Mouse (Mus musculus): ENCODE results near the gene Gm47996. TPM values are rescaled to one million over a fixed set of nuclear protein-coding genes. Genes with fewer than 3 reads are reported as not detected.
"Not testable (repeated sequence)": the region's sequence is repeated elsewhere in the genome, so short reads cannot be mapped to it uniquely, and the experiment has no call there.

The Gm47996 gene
- polyA plus RNA-seq, 2 experiments, result 0.06 TPM; not detected in 1

- no peaks in the 10 kb centered on the region for H3K9me3 ChIP-seq (ENCODE audit: control insufficient read depth, low read length)
- TF ChIP-seq POLR2A (IDR thresholded peaks at IDR 0.05; ENCODE audit: borderline replicate concordance, extremely low read depth, insufficient read depth, insufficient read length), result no peak
- no peak overlapping the region for H3K9ac ChIP-seq (ENCODE audit: low read depth, low read length, severe bottlenecking)
- no peaks in the 10 kb centered on the region for H3K4me1 ChIP-seq (ENCODE audit: control insufficient read depth, insufficient read depth, low read length)
- DNase-seq (ENCODE audit: low spot score) (no peak), ATAC-seq (ENCODE audit: low FRiP score, low read depth) (peak; percentile 70; the same call in 1 of the 2 replicates)
- H3K4me3 ChIP-seq (replicated peaks; ENCODE audit: low read length), result peak overlapping the region; percentile 21
- 11% methylated on average over 9 of the region's 10 CpGs for WGBS
- H3K27me3 ChIP-seq (ENCODE audit: control insufficient read depth, insufficient read depth, low read length), result no peaks in the 10 kb centered on the region
- H3K36me3 ChIP-seq (ENCODE audit: control insufficient read depth, insufficient read depth, low read length), result no peaks in the 10 kb centered on the region
- H3K4me2 ChIP-seq (replicated peaks; ENCODE audit: low read depth, low read length, severe bottlenecking), result peak overlapping the region; percentile 45
- H3K27ac ChIP-seq (replicated peaks; ENCODE audit: low read depth, low read length), result no peak overlapping the region
Observed at GRCm38 (mm10) chr1:151177030-151177936, 32.6 kb upstream of the Gm47996 start.

DNA sequence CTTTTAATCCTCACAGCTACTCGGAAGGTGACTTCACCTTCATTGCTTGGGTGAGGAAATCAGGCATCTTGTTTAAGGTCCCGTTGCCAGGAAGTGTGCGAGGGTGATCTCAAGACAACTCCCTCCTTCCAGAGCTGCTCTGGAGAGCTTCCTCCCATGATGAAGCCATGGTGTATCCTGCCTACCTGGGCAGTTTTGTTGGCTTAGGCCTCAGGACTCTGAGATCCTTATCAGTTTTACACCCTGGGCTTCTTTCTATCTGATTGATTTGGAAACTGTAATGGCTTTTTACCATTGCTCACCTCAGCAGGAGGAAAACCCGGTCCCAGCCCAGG, 32.0 kb upstream of the Gm47996 start:
- Histone ChIP-seq H3K9me3 (ENCODE audit: control insufficient read depth, low read length) (no peaks in the 10 kb centered on the region), H3K27me3 (ENCODE audit: control insufficient read depth, insufficient read depth, low read length) (no peaks in the 10 kb centered on the region), H3K9ac (ENCODE audit: low read depth, low read length, severe bottlenecking) (no peak overlapping the region), H3K4me3 (replicated peaks; ENCODE audit: low read length) (peak overlapping the region; percentile 21), H3K4me1 (ENCODE audit: control insufficient read depth, insufficient read depth, low read length) (no peaks in the 10 kb centered on the region), H3K27ac (replicated peaks; ENCODE audit: low read depth, low read length) (no peak overlapping the region), H3K36me3 (ENCODE audit: control insufficient read depth, insufficient read depth, low read length) (no peaks in the 10 kb centered on the region), H3K4me2 (replicated peaks; ENCODE audit: low read depth, low read length, severe bottlenecking) (peak overlapping the region; percentile 45)
- WGBS, result 12% methylated on average over 4 of the region's 4 CpGs
- no peak for DNase-seq (ENCODE audit: low spot score)
- 0 out of 2 replicates have a peak, but pooled peaks have one; percentile 15 for ATAC-seq (ENCODE audit: low FRiP score, low read depth)
- TF ChIP-seq POLR2A (IDR thresholded peaks at IDR 0.05; ENCODE audit: borderline replicate concordance, extremely low read depth, insufficient read depth, insufficient read length), result no peak

- Histone ChIP-seq H3K36me3 (ENCODE audit: control insufficient read depth, insufficient read depth, low read length) (no peaks in the 10 kb centered on the region), H3K27ac (replicated peaks; ENCODE audit: low read depth, low read length) (no peak overlapping the region), H3K9me3 (ENCODE audit: control insufficient read depth, low read length) (no peaks in the 10 kb centered on the region), H3K4me2 (replicated peaks; ENCODE audit: low read depth, low read length, severe bottlenecking) (no peak overlapping the region), H3K27me3 (ENCODE audit: control insufficient read depth, insufficient read depth, low read length) (no peaks in the 10 kb centered on the region), H3K4me1 (ENCODE audit: control insufficient read depth, insufficient read depth, low read length) (no peaks in the 10 kb centered on the region), H3K4me3 (replicated peaks; ENCODE audit: low read length) (no peak overlapping the region), H3K9ac (ENCODE audit: low read depth, low read length, severe bottlenecking) (no peak overlapping the region)
- 48% methylated on average over 2 of the region's 2 CpGs for WGBS
- no peak for TF ChIP-seq POLR2A (IDR thresholded peaks at IDR 0.05; ENCODE audit: borderline replicate concordance, extremely low read depth, insufficient read depth, insufficient read length)
- DNase-seq (ENCODE audit: low spot score) (no peak), ATAC-seq (ENCODE audit: low FRiP score, low read depth) (no peak)
Observed at GRCm38 (mm10) chr1:151178505-151179083, 31.3 kb upstream of the Gm47996 start.

DNA sequence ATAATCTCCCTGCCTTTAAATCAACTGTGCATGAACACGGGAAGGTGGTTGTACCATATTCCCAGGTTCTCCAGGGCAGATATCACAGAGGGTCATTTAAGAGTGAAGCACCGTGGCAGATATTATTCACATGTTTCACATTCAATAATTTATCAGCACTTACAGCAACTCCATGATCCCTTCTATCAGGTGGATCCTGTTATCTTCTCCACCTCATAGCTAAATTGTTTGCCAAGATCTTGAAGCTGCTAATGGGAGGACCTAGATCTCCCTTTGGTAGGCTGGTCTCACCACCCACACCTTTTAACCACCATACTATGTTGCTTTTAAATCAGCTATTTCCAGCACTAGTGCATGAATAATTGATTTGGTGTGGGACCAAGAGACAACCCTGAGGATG, 29.8 kb upstream of the Gm47996 start:
- no peak overlapping the region for H3K9ac ChIP-seq (ENCODE audit: low read depth, low read length, severe bottlenecking)
- H3K4me2 ChIP-seq (replicated peaks; ENCODE audit: low read depth, low read length, severe bottlenecking), result no peak overlapping the region
- H3K9me3 ChIP-seq (ENCODE audit: control insufficient read depth, low read length), result no peaks in the 10 kb centered on the region
- WGBS, result 83% methylated on average over 2 of the region's 2 CpGs
- no peak overlapping the region for H3K27ac ChIP-seq (replicated peaks; ENCODE audit: low read depth, low read length)
- no peak for TF ChIP-seq POLR2A (IDR thresholded peaks at IDR 0.05; ENCODE audit: borderline replicate concordance, extremely low read depth, insufficient read depth, insufficient read length)
- no peak for DNase-seq (ENCODE audit: low spot score)
- H3K27me3 ChIP-seq (ENCODE audit: control insufficient read depth, insufficient read depth, low read length), result no peaks in the 10 kb centered on the region
- no peaks in the 10 kb centered on the region for H3K36me3 ChIP-seq (ENCODE audit: control insufficient read depth, insufficient read depth, low read length)
- H3K4me1 ChIP-seq (ENCODE audit: control insufficient read depth, insufficient read depth, low read length), result no peaks in the 10 kb centered on the region
- no peak for ATAC-seq (ENCODE audit: low FRiP score, low read depth)
- no peak overlapping the region for H3K4me3 ChIP-seq (replicated peaks; ENCODE audit: low read length)

GRCm38 (mm10) chr1:151182266-151182665, 27.7 kb upstream of the Gm47996 start, which contains the start of gene Gm47985:
Gm47985 (plus strand) TSS chr1:151182537.
- not testable (repeated sequence) for H3K9ac ChIP-seq (ENCODE audit: low read depth, low read length, severe bottlenecking); ATAC-seq (ENCODE audit: low FRiP score, low read depth); H3K27ac ChIP-seq (replicated peaks; ENCODE audit: low read depth, low read length); H3K4me3 ChIP-seq (replicated peaks; ENCODE audit: low read length); H3K4me2 ChIP-seq (replicated peaks; ENCODE audit: low read depth, low read length, severe bottlenecking); H3K9me3 ChIP-seq (ENCODE audit: control insufficient read depth, low read length); DNase-seq (ENCODE audit: low spot score); H3K27me3 ChIP-seq (ENCODE audit: control insufficient read depth, insufficient read depth, low read length); H3K36me3 ChIP-seq (ENCODE audit: control insufficient read depth, insufficient read depth, low read length); H3K4me1 ChIP-seq (ENCODE audit: control insufficient read depth, insufficient read depth, low read length)
- no CpG with 5 or more reads among the region's 7 CpGs for WGBS

GRCm38 (mm10) chr1:151186186-151186585, 23.7 kb upstream of the Gm47996 start:
- WGBS, result 65% methylated on average over 3 of the region's 3 CpGs

GRCm38 (mm10) chr1:151186879-151187424, 23.0 kb upstream of the Gm47996 start:
- H3K4me1 ChIP-seq (ENCODE audit: control insufficient read depth, insufficient read depth, low read length); H3K4me3 ChIP-seq (replicated peaks; ENCODE audit: low read length); ATAC-seq (ENCODE audit: low FRiP score, low read depth); H3K9me3 ChIP-seq (ENCODE audit: control insufficient read depth, low read length); H3K36me3 ChIP-seq (ENCODE audit: control insufficient read depth, insufficient read depth, low read length); DNase-seq (ENCODE audit: low spot score); H3K27ac ChIP-seq (replicated peaks; ENCODE audit: low read depth, low read length); H3K27me3 ChIP-seq (ENCODE audit: control insufficient read depth, insufficient read depth, low read length); H3K9ac ChIP-seq (ENCODE audit: low read depth, low read length, severe bottlenecking); H3K4me2 ChIP-seq (replicated peaks; ENCODE audit: low read depth, low read length, severe bottlenecking): not testable (repeated sequence)
- WGBS, result 83% methylated on average over 4 of the region's 4 CpGs

More at GRCm38 (mm10) chr1:151186186-151186585, 23.7 kb upstream of the Gm47996 start:
- not testable (repeated sequence) for H3K27ac ChIP-seq (replicated peaks; ENCODE audit: low read depth, low read length); H3K9me3 ChIP-seq (ENCODE audit: control insufficient read depth, low read length); H3K9ac ChIP-seq (ENCODE audit: low read depth, low read length, severe bottlenecking); H3K27me3 ChIP-seq (ENCODE audit: control insufficient read depth, insufficient read depth, low read length); H3K4me2 ChIP-seq (replicated peaks; ENCODE audit: low read depth, low read length, severe bottlenecking); H3K4me3 ChIP-seq (replicated peaks; ENCODE audit: low read length); ATAC-seq (ENCODE audit: low FRiP score, low read depth); H3K36me3 ChIP-seq (ENCODE audit: control insufficient read depth, insufficient read depth, low read length); DNase-seq (ENCODE audit: low spot score); H3K4me1 ChIP-seq (ENCODE audit: control insufficient read depth, insufficient read depth, low read length)

All from limb, embryonic 14.5 days (tissue).